Comparison of ENCODE assay signal across 10 mouse cellular contexts in genomic region chr4:132818442-132818841, GRCm38 (mm10).
"Had no signal": no experiment of that assay in that cellular context is flagged by ENCODE, and none has a peak within 500 bp of the region (broad histone marks: within the 10 kb centered on the region; RNA-seq: fewer than 3 reads in every experiment).

No protein-coding gene starts in this region.

- H3K27me3 ChIP-seq: limb, embryonic 12.5 days; lung, embryonic 15.5 days; midbrain, embryonic 12.5 days; neural tube, embryonic 13.5 days had no signal

- DNase-seq: kidney, adult 2 months; kidney, postnatal 36 days; lung, postnatal 14 days; right cerebral cortex, postnatal 25 days; thymus, postnatal 4 days had no signal

- H3K9ac ChIP-seq: limb, embryonic 12.5 days; lung, embryonic 15.5 days; midbrain, embryonic 12.5 days; neural tube, embryonic 13.5 days had no signal

- ATAC-seq: midbrain, embryonic 16.5 days had no signal

- H3K9me3 ChIP-seq: lung, embryonic 15.5 days had no signal

- H3K4me2 ChIP-seq: limb, embryonic 12.5 days; lung, embryonic 15.5 days; midbrain, embryonic 12.5 days; neural tube, embryonic 13.5 days had no signal

- H3K4me3 ChIP-seq: limb, embryonic 12.5 days; lung, embryonic 15.5 days; midbrain, embryonic 12.5 days; neural tube, embryonic 13.5 days had no signal

- H3K36me3 ChIP-seq: limb, embryonic 12.5 days; lung, embryonic 15.5 days; midbrain, embryonic 12.5 days; neural tube, embryonic 13.5 days had no signal

- H3K27ac ChIP-seq: limb, embryonic 12.5 days; lung, embryonic 15.5 days; midbrain, embryonic 12.5 days; neural tube, embryonic 13.5 days had no signal

- H3K4me1 ChIP-seq: limb, embryonic 12.5 days; lung, embryonic 15.5 days; midbrain, embryonic 12.5 days; neural tube, embryonic 13.5 days had no signal
